Mouse (Mus musculus) forebrain, embryonic 16.5 days (tissue): ENCODE results near the gene Cfc1. TPM values are rescaled to one million over a fixed set of nuclear protein-coding genes. Genes with fewer than 3 reads are reported as not detected.
"Not testable (repeated sequence)": the region's sequence is repeated elsewhere in the genome, so short reads cannot be mapped to it uniquely, and the experiment has no call there.

ENCODE experiments used
- ATAC-seq: fragments of 200-750 bp; cut with Nextera tagmentation; 2 replicates; pipeline ENCODE4 v1.8.0; 2017; ENCODE audit warnings: mild to moderate bottlenecking, moderate library complexity
- H3K27ac ChIP-seq: fragments of 300-500 bp; sonication (generic); 2 replicates; pipeline ENCODE4 v1.5.1; 2014; ENCODE audit warnings: low read length, control low read depth
- H3K27me3 ChIP-seq: fragments of 300-500 bp; sonication (generic); replicated peaks from 2 replicates; pipeline ENCODE4 v1.6.1; 2014; ENCODE audit warnings: low read length; ENCODE audit not compliant: control insufficient read depth, insufficient read depth
- H3K36me3 ChIP-seq: fragments of 300-500 bp; sonication (generic); 2 replicates; pipeline ENCODE4 v1.6.1; 2014; ENCODE audit not compliant: control insufficient read depth, insufficient read depth
- H3K4me1 ChIP-seq: fragments of 300-500 bp; sonication (generic); replicated peaks from 2 replicates; pipeline ENCODE4 v1.6.1; 2014; ENCODE audit warnings: low read length; ENCODE audit not compliant: control insufficient read depth, insufficient read depth
- H3K4me2 ChIP-seq: fragments of 300-500 bp; sonication (generic); 2 replicates; pipeline ENCODE4 v1.6.1; 2014; ENCODE audit warnings: mild to moderate bottlenecking, low read length, control low read depth
- H3K4me3 ChIP-seq: fragments of 300-500 bp; sonication (generic); replicated peaks from 2 replicates; pipeline ENCODE4 v1.5.1; 2014; ENCODE audit warnings: mild to moderate bottlenecking, low read length, control low read depth
- H3K9ac ChIP-seq: fragments of 300-500 bp; sonication (generic); replicated peaks from 2 replicates; pipeline ENCODE4 v1.6.1; 2014; ENCODE audit warnings: low read depth, low read length, control low read depth
- H3K9me3 ChIP-seq: fragments of 300-500 bp; sonication (generic); 2 replicates; pipeline ENCODE4 v1.6.1; 2016; ENCODE audit warnings: low read length; ENCODE audit not compliant: control insufficient read depth
- WGBS: fragments of 180-500 bp; shearing (Covaris S2); extraction: QIAGEN DNeasy Blood & Tissue Kit; methylation state at CpG from one replicate; pipeline ENCODE4 v1.1.7; 2014; 5-methylcytosine and 5-hydroxymethylcytosine counted together
- polyA plus RNA-seq: library from polyadenylated mRNA; unstranded; fragments of >200 nt; fragmentation: Nextera tagmentation; extraction: Ambion mirVana; gene quantifications from 2 replicates; pipeline ENCODE4 v1.2.1, GENCODE M21; 2015

Gene Cfc1
- polyA plus RNA-seq = 0.32 and 0.49 TPM in 2 replicates

GRCm38 (mm10) chr1:34535043-34535698 lies at the start of gene Cfc1:
Cfc1 (plus strand) TSS chr1:34535648.
- not testable (repeated sequence) for H3K4me3 ChIP-seq, H3K4me1 ChIP-seq, H3K9ac ChIP-seq, ATAC-seq, H3K27ac ChIP-seq, H3K36me3 ChIP-seq, H3K9me3 ChIP-seq
- 35% methylated on average over 7 of the region's 7 CpGs for WGBS
- Histone ChIP-seq H3K4me2 (peak within 1 kb of the TSS; percentile 37; the same call in 1 of the 2 replicates), H3K27me3 (peaks cover 27% of the 10 kb centered on the region)

- no peaks in the 10 kb centered on the region for H3K27me3 ChIP-seq
- no peak for ATAC-seq
- H3K9ac ChIP-seq = no peak overlapping the region
- H3K27ac ChIP-seq = no peak overlapping the region
- H3K4me3 ChIP-seq = no peak overlapping the region
- H3K36me3 ChIP-seq = no peaks in the 10 kb centered on the region
- H3K4me2 ChIP-seq = no peak overlapping the region
- H3K9me3 ChIP-seq = no peaks in the 10 kb centered on the region
- H3K4me1 ChIP-seq = peaks cover 4% of the 10 kb centered on the region
- WGBS = 97% methylated on average over 3 of the region's 3 CpGs
These were observed 48.1 kb upstream of the Cfc1 start for GRCm38 (mm10) chr1:34487383-34487782.

GRCm38 (mm10) chr1:34489852-34490541 lies 45.5 kb upstream of the Cfc1 start:
- ATAC-seq = no peak
- H3K36me3 ChIP-seq = no peaks in the 10 kb centered on the region
- no peak overlapping the region for H3K4me2 ChIP-seq
- no peaks in the 10 kb centered on the region for H3K9me3 ChIP-seq
- no peak overlapping the region for H3K9ac ChIP-seq
- H3K27ac ChIP-seq = no peak overlapping the region
- peaks cover 4% of the 10 kb centered on the region for H3K4me1 ChIP-seq
- H3K27me3 ChIP-seq = no peaks in the 10 kb centered on the region
- H3K4me3 ChIP-seq = no peak overlapping the region
- WGBS = 90% methylated on average over 6 of the region's 6 CpGs

- H3K27ac ChIP-seq = no peak overlapping the region
- H3K36me3 ChIP-seq = no peaks in the 10 kb centered on the region
- no peak overlapping the region for H3K4me3 ChIP-seq
- ATAC-seq = no peak
- H3K27me3 ChIP-seq = no peaks in the 10 kb centered on the region
- H3K4me2 ChIP-seq = no peak overlapping the region
- no peak overlapping the region for H3K9ac ChIP-seq
- no peaks in the 10 kb centered on the region for H3K9me3 ChIP-seq
- WGBS = 89% methylated on average over 4 of the region's 4 CpGs
- no peaks in the 10 kb centered on the region for H3K4me1 ChIP-seq
These were observed 44.0 kb upstream of the Cfc1 start for GRCm38 (mm10) chr1:34491480-34491879.

- H3K4me2 ChIP-seq = no peak overlapping the region
- no peaks in the 10 kb centered on the region for H3K27me3 ChIP-seq
- no peak overlapping the region for H3K4me3 ChIP-seq
- H3K9me3 ChIP-seq = no peaks in the 10 kb centered on the region
- 37% methylated on average over 3 of the region's 3 CpGs for WGBS
- H3K4me1 ChIP-seq = no peaks in the 10 kb centered on the region
- ATAC-seq = no peak
- H3K36me3 ChIP-seq = no peaks in the 10 kb centered on the region
- no peak overlapping the region for H3K9ac ChIP-seq
- no peak overlapping the region for H3K27ac ChIP-seq
These were observed 32.5 kb upstream of the Cfc1 start for GRCm38 (mm10) chr1:34502991-34503390.

GRCm38 (mm10) chr1:34505307-34505706 lies 30.1 kb upstream of the Cfc1 start:
- no peak overlapping the region for H3K27ac ChIP-seq
- H3K4me1 ChIP-seq = no peaks in the 10 kb centered on the region
- H3K9ac ChIP-seq = no peak overlapping the region
- no peak overlapping the region for H3K4me3 ChIP-seq
- WGBS = 58% methylated on average over 7 of the region's 7 CpGs
- H3K27me3 ChIP-seq = no peaks in the 10 kb centered on the region
- H3K36me3 ChIP-seq = no peaks in the 10 kb centered on the region
- no peaks in the 10 kb centered on the region for H3K9me3 ChIP-seq
- no peak for ATAC-seq
- H3K4me2 ChIP-seq = no peak overlapping the region

GRCm38 (mm10) chr1:34505970-34506551 lies 29.4 kb upstream of the Cfc1 start:
- no peak for ATAC-seq

GRCm38 (mm10) chr1:34507986-34508385 lies 27.5 kb upstream of the Cfc1 start:
- Histone ChIP-seq H3K4me2 (no peak overlapping the region), H3K4me1 (no peaks in the 10 kb centered on the region)
- no peak for ATAC-seq

More at GRCm38 (mm10) chr1:34505970-34506551, 29.4 kb upstream of the Cfc1 start:
- H3K9me3 ChIP-seq = no peaks in the 10 kb centered on the region
- H3K4me1 ChIP-seq = no peaks in the 10 kb centered on the region
- H3K4me3 ChIP-seq = no peak overlapping the region
- whole genome bisulfite sequencing = 83% methylated on average over 4 of the region's 4 CpGs
- H3K27ac ChIP-seq = no peak overlapping the region
- no peak overlapping the region for H3K4me2 ChIP-seq
- no peak overlapping the region for H3K9ac ChIP-seq
- H3K36me3 ChIP-seq = no peaks in the 10 kb centered on the region
- H3K27me3 ChIP-seq = no peaks in the 10 kb centered on the region

GRCm38 (mm10) chr1:34510575-34510981 lies 24.9 kb upstream of the Cfc1 start:
- no peak overlapping the region for H3K4me2 ChIP-seq
- no peaks in the 10 kb centered on the region for H3K9me3 ChIP-seq
- H3K4me1 ChIP-seq = no peaks in the 10 kb centered on the region
- 9% methylated on average over 7 of the region's 7 CpGs for whole genome bisulfite sequencing
- H3K9ac ChIP-seq = no peak overlapping the region
- no peak overlapping the region for H3K4me3 ChIP-seq
- ATAC-seq = no peak
- H3K27me3 ChIP-seq = no peaks in the 10 kb centered on the region
- no peak overlapping the region for H3K27ac ChIP-seq
- H3K36me3 ChIP-seq = no peaks in the 10 kb centered on the region

More at GRCm38 (mm10) chr1:34507986-34508385, 27.5 kb upstream of the Cfc1 start:
- Histone ChIP-seq H3K4me3 (no peak overlapping the region), H3K36me3 (no peaks in the 10 kb centered on the region), H3K27me3 (no peaks in the 10 kb centered on the region), H3K9ac (no peak overlapping the region), H3K27ac (no peak overlapping the region), H3K9me3 (no peaks in the 10 kb centered on the region)
- whole genome bisulfite sequencing = 81% methylated on average over 3 of the region's 3 CpGs
